Mouse (Mus musculus) ES-Bruce4 (cell line): ENCODE measurements around the gene Park7.

ENCODE experiments used
- CTCF ChIP-seq: IDR thresholded peaks from one replicate; pipeline ENCODE4 v1.8.1; 2011; ENCODE audit warnings: low read depth, low read length
- EP300 ChIP-seq: IDR thresholded peaks from 2 replicates; pipeline ENCODE4 v1.6.1; 2011; ENCODE audit warnings: low read depth, low read length; ENCODE audit not compliant: insufficient read depth
- POLR2A ChIP-seq: IDR thresholded peaks from one replicate; pipeline ENCODE4 v1.8.1; 2011; ENCODE audit warnings: low read length; ENCODE audit not compliant: insufficient read depth

DNA sequence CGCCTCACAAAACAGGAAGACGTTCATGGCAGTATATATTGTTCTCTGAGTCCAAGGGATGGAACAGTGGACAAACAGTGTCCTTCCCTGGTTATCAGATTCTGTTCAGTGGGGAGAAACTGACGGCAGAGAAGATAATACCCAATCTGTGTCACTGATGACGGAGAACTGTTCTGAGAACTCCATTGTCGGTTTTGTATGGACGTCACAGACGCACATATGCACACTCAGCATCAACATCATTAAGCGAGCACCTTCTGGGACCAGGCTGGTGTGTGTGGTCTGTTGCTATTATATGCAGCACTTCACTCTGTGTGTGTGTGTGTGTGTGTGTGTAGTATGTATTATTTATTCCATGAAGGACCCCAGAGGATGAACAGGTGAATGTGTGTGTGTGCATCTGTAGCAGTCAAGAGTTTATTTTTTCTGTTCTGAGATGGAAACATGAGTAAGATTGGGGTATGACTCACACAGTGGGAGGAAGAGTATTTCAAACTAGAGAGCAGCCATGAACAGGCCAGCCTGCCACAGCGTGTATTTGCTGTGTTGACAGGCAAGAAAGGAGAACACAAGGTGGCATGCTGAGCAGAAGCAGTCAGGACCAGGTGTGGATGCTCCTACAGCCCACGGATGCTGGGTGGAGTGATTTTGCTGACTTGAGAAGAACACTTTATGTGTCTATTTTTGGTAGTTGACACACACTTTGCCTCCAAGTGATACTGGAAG is 1.1 kb upstream of the Park7 start:
- TF ChIP-seq POLR2A (no peak), CTCF (no peak), EP300 (no peak)
